Mouse (Mus musculus): ENCODE measurements at regions not wholly inside any gene's neighbourhood (a gene's known extent, or its start where the extent isn't known, plus 50 kb on each side); places are given as distances from the start of the nearest gene placed in this dataset.

DNA sequence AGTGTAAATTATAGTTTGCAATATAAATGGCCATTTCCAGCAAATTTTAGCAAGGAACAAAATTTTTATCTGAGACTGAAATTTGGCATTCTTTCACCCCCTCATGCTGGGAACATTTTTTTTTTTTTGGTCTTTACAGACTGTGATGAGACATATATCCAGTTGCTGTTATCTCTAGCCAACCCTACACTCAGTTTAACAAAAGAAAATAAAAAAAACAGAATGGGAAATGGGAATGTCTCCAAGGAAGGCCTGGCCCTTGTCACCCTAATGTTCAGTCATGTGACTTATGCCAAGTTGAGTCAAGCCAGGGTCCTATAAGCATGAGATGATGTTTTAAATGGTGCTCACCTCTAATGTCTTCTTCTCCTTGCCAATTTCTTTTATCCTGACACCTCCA lies 289.2 kb upstream of the Zfp64 start:
- DNase-seq = no peak
- intact Hi-C loops (cut with DNase I) = no loop called here

DNA sequence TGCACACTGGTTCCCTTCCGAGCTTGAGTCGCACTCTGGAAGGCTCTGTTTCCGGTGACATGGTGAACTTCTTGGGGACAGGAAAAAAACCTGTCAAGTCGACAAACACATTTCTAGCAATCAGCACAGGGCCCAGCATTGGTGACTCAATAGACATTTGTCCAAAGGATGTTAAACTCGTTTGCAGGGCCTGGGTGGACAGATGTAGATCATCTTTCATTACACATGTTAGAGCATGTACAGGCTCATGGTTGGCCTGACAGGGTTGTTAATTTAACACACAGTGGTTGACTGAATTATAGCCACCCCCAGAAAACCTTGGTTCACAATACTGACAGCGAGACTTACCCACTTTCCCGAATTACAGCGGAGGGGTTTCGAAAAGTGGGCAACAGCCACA lies 288.6 kb upstream of the Zfp64 start:
- intact Hi-C loops (cut with DNase I) = no loop called here
- DNase-seq = no peak

GRCm38 (mm10) chr2:169237856-169238255 lies 282.5 kb upstream of the Zfp64 start:
- no peak for DNase-seq
- intact Hi-C loops (cut with DNase I) = no loop called here

GRCm38 (mm10) chr2:169237321-169237720 lies 281.9 kb upstream of the Zfp64 start:
- no peak for DNase-seq
- intact Hi-C loops (cut with DNase I) = no loop called here

- intact Hi-C loops (cut with DNase I) = no loop called here
- no peak for DNase-seq
Measured at GRCm38 (mm10) chr2:169234368-169235070, 279.1 kb upstream of the Zfp64 start.

DNA sequence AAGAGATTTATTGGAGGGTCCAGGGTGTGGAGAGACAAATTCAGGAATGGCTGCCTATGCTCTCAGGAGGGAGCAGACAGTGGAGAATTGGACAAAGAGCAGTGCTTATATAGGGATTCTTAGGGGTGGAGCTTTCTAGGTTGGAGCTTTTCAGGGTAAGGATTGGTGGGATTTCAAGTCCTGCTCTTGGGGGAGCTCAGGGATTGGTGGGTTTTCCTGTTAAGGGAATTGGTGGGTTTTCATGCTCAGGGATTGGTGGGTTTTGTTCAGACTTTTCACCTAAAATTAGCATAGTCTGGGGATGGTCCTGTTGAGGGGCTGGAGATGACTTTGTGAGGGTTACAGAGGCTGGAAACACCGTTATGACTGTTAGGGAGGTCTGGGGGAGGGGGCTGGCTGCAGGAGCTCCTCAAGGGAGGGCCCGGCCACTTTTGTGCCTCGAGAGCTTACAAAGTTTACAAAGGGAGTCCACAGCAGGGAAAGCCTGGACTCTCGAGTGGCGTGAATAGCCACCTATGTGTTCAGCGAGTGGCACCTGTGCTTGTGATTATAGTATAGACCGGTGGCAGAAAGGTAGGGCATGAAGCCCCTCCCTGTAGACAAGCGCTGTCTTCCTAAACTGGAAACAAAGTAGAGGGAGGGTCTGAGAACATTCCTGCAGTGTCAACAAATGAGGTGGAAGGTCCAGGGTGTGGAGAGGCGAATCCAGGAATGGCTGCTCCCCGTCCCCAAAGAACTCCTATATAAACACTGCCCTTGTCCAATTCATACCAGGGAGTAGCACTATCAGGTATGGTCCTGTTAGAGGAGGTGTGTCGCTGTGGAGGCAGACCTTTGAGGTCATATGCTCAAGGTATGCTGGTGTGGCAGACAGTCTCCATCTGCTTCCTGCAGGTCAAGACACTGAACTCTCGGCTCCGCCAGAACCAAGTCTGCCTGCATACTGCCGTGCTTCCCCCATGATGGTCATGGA lies 278.1 kb upstream of the Zfp64 start:
- intact Hi-C loops (cut with DNase I) = no loop called here
- DNase-seq = no peak

GRCm38 (mm10) chr2:169222264-169222663 lies 266.9 kb upstream of the Zfp64 start:
- intact Hi-C loops (cut with DNase I) = no loop called here
- no peak for DNase-seq

GRCm38 (mm10) chr2:169221141-169221540 lies 265.8 kb upstream of the Zfp64 start:
- no peak for DNase-seq

GRCm38 (mm10) chr2:169215546-169216043 lies 260.2 kb upstream of the Zfp64 start:
- intact Hi-C loops (cut with DNase I) = no loop called here
- DNase-seq = no peak

More at GRCm38 (mm10) chr2:169221141-169221540, 265.8 kb upstream of the Zfp64 start:
- intact Hi-C loops (cut with DNase I) = no loop called here

GRCm38 (mm10) chr2:169214396-169214795 lies 259.0 kb upstream of the Zfp64 start:
- no peak for DNase-seq
- intact Hi-C loops (cut with DNase I) = no loop called here

- no peak for DNase-seq
Measured at GRCm38 (mm10) chr2:169213314-169213713, 257.9 kb upstream of the Zfp64 start.

GRCm38 (mm10) chr2:169212676-169213257 lies 257.4 kb upstream of the Zfp64 start:
- intact Hi-C loops (cut with DNase I) = no loop called here
- DNase-seq = no peak

More at GRCm38 (mm10) chr2:169213314-169213713, 257.9 kb upstream of the Zfp64 start:
- intact Hi-C loops (cut with DNase I) = no loop called here

DNA sequence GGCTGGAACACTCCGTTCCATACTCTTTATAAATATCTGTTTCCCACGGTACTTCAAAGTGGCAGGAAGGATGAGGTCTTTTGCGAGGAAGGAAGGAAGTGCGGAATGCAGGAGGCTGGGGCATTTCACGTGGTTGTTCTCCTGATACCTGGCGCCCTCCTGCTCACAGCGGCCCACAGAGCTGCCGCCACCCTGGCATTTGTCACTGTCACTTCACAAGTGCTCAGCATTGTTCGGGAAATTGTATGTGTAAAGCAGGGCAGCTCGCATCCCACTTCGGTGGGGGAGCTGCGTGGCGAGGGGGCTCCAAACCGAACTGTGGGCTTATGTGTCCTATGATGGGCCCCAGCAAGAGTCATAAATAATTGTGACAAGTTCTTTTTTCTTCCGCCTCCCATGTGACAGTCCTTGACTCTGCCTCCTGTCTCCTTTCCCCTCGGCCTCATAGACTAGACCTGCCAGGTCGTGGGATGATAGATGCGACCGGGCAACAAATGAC lies 248.9 kb upstream of the Zfp64 start:
- DNase-seq = no peak
- intact Hi-C loops (cut with DNase I) = no loop called here

- intact Hi-C loops (cut with DNase I) = no loop called here
- DNase-seq = no peak
Measured at GRCm38 (mm10) chr2:169191974-169192373, 236.6 kb upstream of the Zfp64 start.

GRCm38 (mm10) chr2:169191465-169191864 lies 236.1 kb upstream of the Zfp64 start:
- DNase-seq = no peak
- intact Hi-C loops (cut with DNase I) = no loop called here

GRCm38 (mm10) chr2:169177565-169177964 lies 222.2 kb upstream of the Zfp64 start:
- no peak for DNase-seq
- intact Hi-C loops (cut with DNase I) = no loop called here

- intact Hi-C loops (cut with DNase I) = no loop called here
- DNase-seq = no peak
Measured at GRCm38 (mm10) chr2:169168795-169169194, 213.4 kb upstream of the Zfp64 start.

DNA sequence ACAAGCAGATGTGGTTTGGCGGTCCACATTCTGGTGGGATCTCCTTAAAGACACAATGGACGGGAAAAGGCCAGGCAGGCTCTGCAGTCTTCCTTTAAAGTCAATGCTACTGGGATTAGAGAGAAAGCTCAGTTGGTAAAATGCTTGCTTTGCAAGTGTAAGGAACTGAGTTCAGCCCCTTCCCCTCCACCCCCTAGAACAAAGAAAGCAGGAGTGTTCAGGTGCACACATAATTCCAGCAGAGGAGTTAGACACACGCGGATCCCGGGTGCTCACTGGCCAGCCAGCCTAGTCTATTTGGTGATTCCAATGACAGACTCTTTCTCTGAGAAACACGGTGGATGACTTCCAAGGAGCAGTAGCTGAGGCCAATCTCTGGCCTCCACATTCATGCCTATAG lies 213.0 kb upstream of the Zfp64 start:
- intact Hi-C loops (cut with DNase I) = no loop called here

DNA sequence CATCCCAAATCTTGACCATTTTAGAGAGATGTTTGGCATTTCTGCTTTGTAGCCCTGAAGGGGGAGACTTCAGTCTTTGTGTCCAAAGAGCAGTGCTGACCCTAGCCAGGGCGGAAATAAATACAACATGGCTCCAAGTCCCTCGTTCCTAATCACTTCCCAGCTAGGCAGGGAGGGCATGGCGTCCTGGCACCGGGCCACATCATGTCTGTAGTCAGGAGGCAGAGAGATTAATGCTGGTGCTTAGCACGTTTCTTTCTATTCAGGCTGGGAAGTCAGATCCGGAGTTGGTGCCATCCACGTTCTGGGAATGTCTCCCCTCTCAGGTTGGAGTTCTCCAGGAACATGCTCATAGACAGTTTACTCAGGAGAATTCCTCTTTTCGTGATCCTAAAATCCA lies 206.3 kb upstream of the Zfp64 start:
- no peak for DNase-seq
- intact Hi-C loops (cut with DNase I) = no loop called here

More for the DNA sequence above, 213.0 kb upstream of the Zfp64 start:
- DNase-seq = no peak

- intact Hi-C loops (cut with DNase I) = no loop called here
- no peak for DNase-seq
Measured at GRCm38 (mm10) chr2:169158760-169159159, 203.4 kb upstream of the Zfp64 start.

All from gastrocnemius, postnatal 36 days (tissue).